Mouse (Mus musculus): ENCODE data around the gene Ndufs5.
A peak's percentile ranks its signal among the peaks of the same experiment; 100 is the strongest.

Ndufs5 gene

GRCm38 (mm10) chr4:123717574-123718433 lies at the start of gene Ndufs5:
TSS of gene Ndufs5 (minus strand) at chr4:123718202.
- peak; percentile 96 to 97 for DNase-seq

GRCm38 (mm10) chr4:123765071-123765470 lies 47.1 kb upstream of the Ndufs5 start:
- DNase-seq: no peak

GRCm38 (mm10) chr4:123758306-123758705 lies 40.3 kb upstream of the Ndufs5 start:
- peak; percentile 31 to 35 for DNase-seq

GRCm38 (mm10) chr4:123750707-123751312 lies 32.8 kb upstream of the Ndufs5 start:
- peak; percentile 47 to 49 for DNase-seq

GRCm38 (mm10) chr4:123750152-123750651 lies 32.2 kb upstream of the Ndufs5 start, which contains the start of gene Akirin1:
TSS of gene Akirin1 (minus strand) at chr4:123750345.
- DNase-seq: peak; percentile 95 to 97

- peak; percentile 15 to 17 for DNase-seq
Measured at GRCm38 (mm10) chr4:123749484-123750130, 31.6 kb upstream of the Ndufs5 start.

GRCm38 (mm10) chr4:123748726-123749415 lies 30.9 kb upstream of the Ndufs5 start:
- DNase-seq: no peak

- no peak for DNase-seq
Measured at GRCm38 (mm10) chr4:123745221-123745775, 27.3 kb upstream of the Ndufs5 start.

- DNase-seq: no peak
Measured at GRCm38 (mm10) chr4:123742891-123743290, 24.9 kb upstream of the Ndufs5 start.

- no peak for DNase-seq
Measured at GRCm38 (mm10) chr4:123738708-123739107, 20.7 kb upstream of the Ndufs5 start.

- no peak for DNase-seq
Measured at GRCm38 (mm10) chr4:123733532-123733931, 15.5 kb upstream of the Ndufs5 start.

- no peak for DNase-seq
Measured at GRCm38 (mm10) chr4:123732921-123733320, 14.9 kb upstream of the Ndufs5 start.

- no peak for DNase-seq
Measured at GRCm38 (mm10) chr4:123732163-123732910, 14.3 kb upstream of the Ndufs5 start.

GRCm38 (mm10) chr4:123721761-123722160 lies 3.8 kb upstream of the Ndufs5 start:
- no peak for DNase-seq

- no peak for DNase-seq
Measured at GRCm38 (mm10) chr4:123718434-123718780, 405 bp upstream of the Ndufs5 start.

GRCm38 (mm10) chr4:123712431-123712830 lies 5.6 kb downstream of the Ndufs5 start:
- DNase-seq: no peak

- no peak for DNase-seq
Measured at GRCm38 (mm10) chr4:123707340-123707739, 10.7 kb downstream of the Ndufs5 start.

- DNase-seq: no peak
Measured at GRCm38 (mm10) chr4:123705340-123705739, 12.7 kb downstream of the Ndufs5 start.

- no peak for DNase-seq
Measured at GRCm38 (mm10) chr4:123693384-123693783, 24.6 kb downstream of the Ndufs5 start.

GRCm38 (mm10) chr4:123692071-123692470 lies 25.9 kb downstream of the Ndufs5 start:
- DNase-seq: no peak

GRCm38 (mm10) chr4:123690311-123690710 lies 27.7 kb downstream of the Ndufs5 start:
- DNase-seq: no peak

All from kidney, adult 8-10 months (tissue).